Mouse (Mus musculus) G1E (cell line): ENCODE measurements around the gene Hspa1l. TPM values are rescaled to one million over a fixed set of nuclear protein-coding genes. Genes with fewer than 3 reads are reported as not detected.
A peak's percentile ranks its signal among the peaks of the same experiment; 100 is the strongest.

Experiments used
- ATAC-seq: 2 replicates; pipeline ENCODE4 v1.8.0; 2016; ENCODE audit warnings: mild to moderate bottlenecking; ENCODE audit not compliant: insufficient number of reproducible peaks, poor library complexity, low FRiP score, severe bottlenecking; ENCODE audit errors: extremely low read depth
- DNase-seq: peaks from one replicate; pipeline ENCODE4 v3.0.0; 2012; ENCODE audit warnings: low spot score
- H3K27me3 ChIP-seq: 2 replicates; pipeline ENCODE4 v1.6.1; 2012; ENCODE audit warnings: mild to moderate bottlenecking, low read length, inconsistent platforms; ENCODE audit not compliant: insufficient read depth
- H3K36me3 ChIP-seq: replicated peaks from 2 replicates; pipeline ENCODE3; 2012; ENCODE audit warnings: mild to moderate bottlenecking, inconsistent platforms
- H3K4me1 ChIP-seq: 2 replicates; pipeline ENCODE4 v1.6.1; 2012; ENCODE audit warnings: low read depth, low read length, inconsistent platforms, mixed read lengths; ENCODE audit not compliant: insufficient read depth
- H3K4me3 ChIP-seq: 2 replicates; pipeline ENCODE4 v1.5.1; 2012; ENCODE audit warnings: low read depth, mild to moderate bottlenecking, inconsistent platforms, low read length, moderate library complexity, mixed read lengths
- H3K9me3 ChIP-seq: replicated peaks from 2 replicates; pipeline ENCODE4 v1.6.1; 2012; ENCODE audit warnings: inconsistent platforms
- CTCF ChIP-seq: IDR thresholded peaks from 2 replicates; pipeline ENCODE4 v1.5.1; 2012; ENCODE audit warnings: low read depth, low read length, inconsistent platforms, mixed read lengths
- GATA1 ChIP-seq: IDR thresholded peaks from 2 replicates; pipeline ENCODE4 v1.6.1; 2012; ENCODE audit warnings: borderline replicate concordance, low read length, inconsistent platforms, mixed read lengths
- GATA2 ChIP-seq: IDR thresholded peaks from 2 replicates; pipeline ENCODE4 v1.6.1; 2012; ENCODE audit warnings: low read depth, low read length, inconsistent platforms, borderline replicate concordance
- POLR2AphosphoS5 ChIP-seq: IDR thresholded peaks from 2 replicates; pipeline ENCODE4 v1.6.1; 2012; ENCODE audit warnings: low read depth, low read length, inconsistent platforms; ENCODE audit not compliant: insufficient replicate concordance
- TAL1 ChIP-seq: conservative IDR thresholded peaks from 2 replicates; pipeline ENCODE4 v1.6.1; 2012; ENCODE audit warnings: low read depth, low read length, inconsistent platforms, mixed read lengths
- polyA plus RNA-seq: library from polyadenylated mRNA; stranded (reverse); fragments of >175 nt; gene quantifications from 2 replicates; pipeline ENCODE4 v1.2.3, GENCODE M21; 2012
- total RNA-seq, 2 experiments: library from RNA; stranded (forward) in 1 of 2; stranded (reverse) in 1 of 2; fragments of 200-1000 nt in 1 of 2; fragments of >200 nt in 1 of 2; fragmentation: Nextera tagmentation in 1 of 2; gene quantifications; 2 replicates each; pipeline ENCODE4 v1.2.3; 2014 to 2017

Hspa1l gene
- total and polyA plus RNA-seq, 3 experiments, result 0.05 TPM; not detected in 2

GRCm38 (mm10) chr17:35027277-35028068 is 55.0 kb downstream of the Hspa1l start, which contains the start of gene Sapcd1:
Gene Sapcd1, minus strand, starts transcription at chr17:35028016.
- TF ChIP-seq TAL1 (no peak), POLR2AphosphoS5 (no peak), CTCF (no peak), GATA1 (no peak), GATA2 (no peak)
- Histone ChIP-seq H3K9me3 (no peaks in the 10 kb centered on the region), H3K36me3 (peaks cover 68% of the 10 kb centered on the region), H3K27me3 (no peaks in the 10 kb centered on the region), H3K4me3 (peak within 1 kb of the TSS; percentile 78), H3K4me1 (peaks cover 98% of the 10 kb centered on the region)
- DNase-seq, result peak; percentile 68
- ATAC-seq, result peak; percentile 45

GRCm38 (mm10) chr17:35028315-35028714 is 55.8 kb downstream of the Hspa1l start:
- H3K27me3 ChIP-seq, result no peaks in the 10 kb centered on the region
- peak overlapping the region; percentile 11; the same call in 1 of the 2 replicates for H3K4me3 ChIP-seq
- TF ChIP-seq GATA2 (no peak), CTCF (no peak), GATA1 (no peak), TAL1 (no peak), POLR2AphosphoS5 (no peak)
- H3K9me3 ChIP-seq, result no peaks in the 10 kb centered on the region
- H3K36me3 ChIP-seq, result peaks cover 63% of the 10 kb centered on the region
- ATAC-seq (peak; percentile 16; the same call in 1 of the 2 replicates), DNase-seq (no peak)
- H3K4me1 ChIP-seq, result peaks cover 98% of the 10 kb centered on the region

Other genes starting within 250 kb of the Hspa1l start
Only the 20 nearest of the 43 such genes appear.
- 5.4 and 6.1 TPM in 2 replicates for gene Zbtb12, start 93.2 kb upstream of the Hspa1l start, total RNA-seq (2014; fragmentation: Nextera tagmentation)
- 3.1 and 4.4 TPM in 2 replicates for gene Zbtb12, start 93.2 kb upstream of the Hspa1l start, total RNA-seq (2017)
- 20.4 and 22.7 TPM in 2 replicates for gene Zbtb12, start 93.2 kb upstream of the Hspa1l start, polyA plus RNA-seq
- not detected in 2 replicates for gene Gm20547, start 90.7 kb upstream of the Hspa1l start, total RNA-seq (2014; fragmentation: Nextera tagmentation)
- not detected in 2 replicates for gene Gm20547, start 90.7 kb upstream of the Hspa1l start, total RNA-seq (2017)
- gene Gm20547, start 90.7 kb upstream of the Hspa1l start, polyA plus RNA-seq, result not detected in 2 replicates
- 22.2 and 25.9 TPM in 2 replicates for gene C2, start 74.4 kb upstream of the Hspa1l start, total RNA-seq (2014; fragmentation: Nextera tagmentation)
- 1.4 and 2.5 TPM in 2 replicates for gene C2, start 74.4 kb upstream of the Hspa1l start, total RNA-seq (2017)
- gene C2, start 74.4 kb upstream of the Hspa1l start, polyA plus RNA-seq, result 1.2 and 2.3 TPM in 2 replicates
- gene Ehmt2, start 74.2 kb upstream of the Hspa1l start, total RNA-seq (2014; fragmentation: Nextera tagmentation), result 123 and 126 TPM in 2 replicates
- 94.4 and 108 TPM in 2 replicates for gene Ehmt2, start 74.2 kb upstream of the Hspa1l start, total RNA-seq (2017)
- 346 and 451 TPM in 2 replicates for gene Ehmt2, start 74.2 kb upstream of the Hspa1l start, polyA plus RNA-seq
- not detected in 2 replicates for gene Slc44a4, start 58.2 kb upstream of the Hspa1l start, total RNA-seq (2014; fragmentation: Nextera tagmentation)
- gene Slc44a4, start 58.2 kb upstream of the Hspa1l start, total RNA-seq (2017), result 0.06 TPM in 1 of 2 replicates, not detected in the other
- gene Slc44a4, start 58.2 kb upstream of the Hspa1l start, polyA plus RNA-seq, result not detected in 2 replicates
- gene Neu1, start 41.5 kb upstream of the Hspa1l start, total RNA-seq (2014; fragmentation: Nextera tagmentation), result 11.6 and 12.6 TPM in 2 replicates
- 17.2 and 19.7 TPM in 2 replicates for gene Neu1, start 41.5 kb upstream of the Hspa1l start, total RNA-seq (2017)
- gene Neu1, start 41.5 kb upstream of the Hspa1l start, polyA plus RNA-seq, result 9.2 and 12.0 TPM in 2 replicates
- gene Hspa1b, start 13.5 kb upstream of the Hspa1l start, total RNA-seq (2014; fragmentation: Nextera tagmentation), result 0.24 TPM in 1 of 2 replicates, not detected in the other
- gene Hspa1b, start 13.5 kb upstream of the Hspa1l start, total RNA-seq (2017), result 0.11 and 0.35 TPM in 2 replicates
- gene Hspa1b, start 13.5 kb upstream of the Hspa1l start, polyA plus RNA-seq, result 0.93 and 0.94 TPM in 2 replicates
- not detected in 2 replicates for gene Gm20481, start 2.8 kb upstream of the Hspa1l start, total RNA-seq (2014; fragmentation: Nextera tagmentation)
- 0.44 TPM in 1 of 2 replicates, not detected in the other for gene Gm20481, start 2.8 kb upstream of the Hspa1l start, total RNA-seq (2017)
- gene Gm20481, start 2.8 kb upstream of the Hspa1l start, polyA plus RNA-seq, result not detected in 2 replicates
- not detected in 2 replicates for gene Hspa1a, start 547 bp upstream of the Hspa1l start, total RNA-seq (2014; fragmentation: Nextera tagmentation)
- gene Hspa1a, start 547 bp upstream of the Hspa1l start, total RNA-seq (2017), result 0.06 TPM in 1 of 2 replicates, not detected in the other
- 0.18 and 0.22 TPM in 2 replicates for gene Hspa1a, start 547 bp upstream of the Hspa1l start, polyA plus RNA-seq
- gene Lsm2, start 9.2 kb downstream of the Hspa1l start, total RNA-seq (2014; fragmentation: Nextera tagmentation), result 195 and 218 TPM in 2 replicates
- 65.8 and 71.9 TPM in 2 replicates for gene Lsm2, start 9.2 kb downstream of the Hspa1l start, total RNA-seq (2017)
- 239 and 263 TPM in 2 replicates for gene Lsm2, start 9.2 kb downstream of the Hspa1l start, polyA plus RNA-seq
- 262 and 289 TPM in 2 replicates for gene Vars, start 28.3 kb downstream of the Hspa1l start, total RNA-seq (2014; fragmentation: Nextera tagmentation)
- 99.3 and 130 TPM in 2 replicates for gene Vars, start 28.3 kb downstream of the Hspa1l start, total RNA-seq (2017)
- gene Vars, start 28.3 kb downstream of the Hspa1l start, polyA plus RNA-seq, result 1,339 and 1,437 TPM in 2 replicates
- 0.53 and 0.60 TPM in 2 replicates for gene Vwa7, start 43.9 kb downstream of the Hspa1l start, total RNA-seq (2014; fragmentation: Nextera tagmentation)
- gene Vwa7, start 43.9 kb downstream of the Hspa1l start, total RNA-seq (2017), result 3.5 TPM in 2 replicates
- gene Vwa7, start 43.9 kb downstream of the Hspa1l start, polyA plus RNA-seq, result 1.5 TPM in 2 replicates
- 35.3 and 35.5 TPM in 2 replicates for gene Sapcd1, start 55.3 kb downstream of the Hspa1l start, total RNA-seq (2014; fragmentation: Nextera tagmentation)
- 156 and 206 TPM in 2 replicates for gene Sapcd1, start 55.3 kb downstream of the Hspa1l start, total RNA-seq (2017)
- gene Sapcd1, start 55.3 kb downstream of the Hspa1l start, polyA plus RNA-seq, result 90.0 and 101 TPM in 2 replicates
- 41.7 and 45.5 TPM in 2 replicates for gene Msh5, start 74.0 kb downstream of the Hspa1l start, total RNA-seq (2014; fragmentation: Nextera tagmentation)
- 11.8 and 12.4 TPM in 2 replicates for gene Msh5, start 74.0 kb downstream of the Hspa1l start, total RNA-seq (2017)
- gene Msh5, start 74.0 kb downstream of the Hspa1l start, polyA plus RNA-seq, result 11.3 and 11.5 TPM in 2 replicates
- gene Clic1, start 77.3 kb downstream of the Hspa1l start, total RNA-seq (2014; fragmentation: Nextera tagmentation), result 211 and 218 TPM in 2 replicates
- 562 and 724 TPM in 2 replicates for gene Clic1, start 77.3 kb downstream of the Hspa1l start, total RNA-seq (2017)
- 233 and 258 TPM in 2 replicates for gene Clic1, start 77.3 kb downstream of the Hspa1l start, polyA plus RNA-seq
- 52.4 and 70.3 TPM in 2 replicates for gene Ddah2, start 86.3 kb downstream of the Hspa1l start, total RNA-seq (2014; fragmentation: Nextera tagmentation)
- 179 and 180 TPM in 2 replicates for gene Ddah2, start 86.3 kb downstream of the Hspa1l start, total RNA-seq (2017)
- gene Ddah2, start 86.3 kb downstream of the Hspa1l start, polyA plus RNA-seq, result 242 and 291 TPM in 2 replicates
- gene Ly6g6c, start 92.7 kb downstream of the Hspa1l start, total RNA-seq (2014; fragmentation: Nextera tagmentation), result not detected in 2 replicates
- 0.16 TPM in 1 of 2 replicates, not detected in the other for gene Ly6g6c, start 92.7 kb downstream of the Hspa1l start, total RNA-seq (2017)
- gene Ly6g6c, start 92.7 kb downstream of the Hspa1l start, polyA plus RNA-seq, result not detected in 2 replicates
- not detected in 2 replicates for gene Mpig6b, start 93.5 kb downstream of the Hspa1l start, total RNA-seq (2014; fragmentation: Nextera tagmentation)
- gene Mpig6b, start 93.5 kb downstream of the Hspa1l start, total RNA-seq (2017), result 0.06 TPM in 1 of 2 replicates, not detected in the other
- not detected in 2 replicates for gene Mpig6b, start 93.5 kb downstream of the Hspa1l start, polyA plus RNA-seq
- not detected in 2 replicates for gene Ly6g6e, start 104.2 kb downstream of the Hspa1l start, total RNA-seq (2014; fragmentation: Nextera tagmentation)
- gene Ly6g6e, start 104.2 kb downstream of the Hspa1l start, total RNA-seq (2017), result not detected in 2 replicates
- gene Ly6g6e, start 104.2 kb downstream of the Hspa1l start, polyA plus RNA-seq, result 0.36 TPM in 1 of 2 replicates, not detected in the other
- gene Ly6g6d, start 105.4 kb downstream of the Hspa1l start, total RNA-seq (2014; fragmentation: Nextera tagmentation), result not detected in 2 replicates
- gene Ly6g6d, start 105.4 kb downstream of the Hspa1l start, total RNA-seq (2017), result 0.58 TPM in 1 of 2 replicates, not detected in the other
- 2.0 and 3.6 TPM in 2 replicates for gene Ly6g6d, start 105.4 kb downstream of the Hspa1l start, polyA plus RNA-seq